11 mouse cellular contexts compared by ENCODE assay signal in the genomic region with DNA sequence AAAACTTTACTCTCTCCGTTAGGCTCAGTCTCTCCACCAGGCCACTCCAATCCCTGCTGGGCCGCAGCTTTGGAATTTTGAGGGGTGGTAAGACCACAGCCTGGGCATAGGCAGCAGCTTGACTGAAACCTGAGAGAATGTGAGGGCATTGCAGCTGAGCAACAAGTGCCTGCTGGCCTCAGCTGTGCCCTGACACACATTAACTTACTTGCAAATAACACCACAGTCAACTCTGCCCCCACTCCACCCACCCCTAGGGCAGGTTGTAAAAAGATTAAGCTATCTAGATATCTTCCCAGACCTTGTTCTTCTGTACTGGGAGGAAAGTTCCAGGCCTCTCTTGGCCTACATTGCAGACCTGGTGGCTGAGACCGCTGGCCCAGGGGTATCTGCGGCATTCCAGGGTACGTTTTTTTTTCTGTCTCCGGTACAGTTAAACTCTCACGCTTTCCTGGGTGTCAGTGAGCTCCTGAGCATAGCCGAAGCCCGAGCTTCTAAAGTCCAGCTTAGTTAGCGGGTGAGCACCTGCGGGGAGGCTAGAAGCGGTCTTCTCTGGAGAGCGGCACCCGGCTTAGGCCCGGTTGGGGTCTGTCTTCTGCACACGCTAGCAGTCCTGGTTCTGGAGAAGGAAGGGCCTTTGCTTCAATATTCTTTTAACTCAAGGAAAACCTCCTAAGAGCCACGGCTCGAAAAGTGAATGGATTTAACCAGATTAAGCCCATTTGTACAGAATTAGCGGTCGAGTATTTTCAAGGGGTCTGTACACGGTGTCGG. TPM values are rescaled to one million over a fixed set of nuclear protein-coding genes. Genes with fewer than 3 reads are reported as not detected.
A peak's percentile ranks its signal among the peaks of the same experiment; 100 is the strongest.
DNase-seq lines count a peak whose midpoint lies in the region; ATAC-seq and TF ChIP-seq lines count a peak whose summit lies in the region.
"Had no signal": no experiment of that assay in that cellular context is flagged by ENCODE, and none has a peak within 500 bp of the region (broad histone marks: within the 10 kb centered on the region; RNA-seq: fewer than 3 reads in every experiment).

No protein-coding gene starts in this region.

- H3K4me2 ChIP-seq in forebrain, embryonic 13.5 days, result peak overlapping the region; percentile 85
- H3K4me2 ChIP-seq in myocyte (ENCODE audit: low read depth), result no peak overlapping the region

- H3K9ac ChIP-seq in forebrain, embryonic 13.5 days, result peak overlapping the region; percentile 69

- peaks cover 69% of the 10 kb centered on the region for H3K4me1 ChIP-seq in forebrain, embryonic 13.5 days

- H3K27me3 ChIP-seq in forebrain, embryonic 13.5 days, result peaks cover 56% of the 10 kb centered on the region
- peaks cover 39% of the 10 kb centered on the region for H3K27me3 ChIP-seq in myocyte (ENCODE audit: control insufficient read depth, insufficient read depth, insufficient read length)

- H3ac ChIP-seq in myocyte (ENCODE audit: control insufficient read depth, insufficient read length), result no peak overlapping the region

- peak overlapping the region; percentile 47 for H3K4me3 ChIP-seq in forebrain, embryonic 13.5 days
- no peak overlapping the region for H3K4me3 ChIP-seq in myocyte

- ATAC-seq in forebrain, embryonic 13.5 days, result no peak

- peak; percentile 53 for DNase-seq in embryo, embryonic 10 days (ENCODE audit: low spot score)
- DNase-seq in kidney, adult 9 months, result peak; percentile 68
- no peak for DNase-seq in right cerebral cortex, adult 18-20 months
- DNase-seq in spleen, postnatal 10 days (ENCODE audit: low spot score in 2 of 2), result no peak
- no peak for DNase-seq in adrenal gland, postnatal 14 days
- DNase-seq: cerebellum, adult 11 months; heart, adult 18-20 months; layer of hippocampus, adult 9-11 months had no signal

- H3K36me3 ChIP-seq in forebrain, embryonic 13.5 days (ENCODE audit: poor library complexity, severe bottlenecking), result no peaks in the 10 kb centered on the region
- no peaks in the 10 kb centered on the region for H3K36me3 ChIP-seq in myocyte (ENCODE audit: control insufficient read depth, insufficient read depth)

- no peak for TF ChIP-seq POLR2A in myocyte (IDR thresholded peaks at IDR 0.05; ENCODE audit: insufficient read length, low read depth)

- H3K79me2 ChIP-seq in myocyte (ENCODE audit: control insufficient read depth, insufficient read depth), result no peaks in the 10 kb centered on the region

- H3K9me3 ChIP-seq in forebrain, embryonic 13.5 days (replicated peaks), result no peaks in the 10 kb centered on the region

- peak overlapping the region; percentile 94; the same call in 1 of the 2 replicates for H3K27ac ChIP-seq in forebrain, embryonic 13.5 days

- WGBS in forebrain, embryonic 13.5 days, result 6% methylated on average over 22 of the region's 22 CpGs

TF ChIP-seq in myocyte, 11 proteins besides CTCF, POLR2A, EP300 and RAD21:
- peak in 2 of 3 experiments; percentile 44 to 77 for TF ChIP-seq MYOD1 (IDR thresholded peaks at IDR 0.05; ENCODE audit: control insufficient read depth in 1 of 3, insufficient read length in 2 of 3, low read depth in 2 of 3)
- TF ChIP-seq TCF12 (IDR thresholded peaks at IDR 0.05; ENCODE audit: insufficient read depth, poor library complexity, severe bottlenecking), result no peak
- no peak for TF ChIP-seq USF1 (IDR thresholded peaks at IDR 0.05; ENCODE audit: low read depth)
- peak in 2 of 3 experiments; percentile 77 to 82 for TF ChIP-seq MYOG (IDR thresholded peaks at IDR 0.05; ENCODE audit: control insufficient read depth in 1 of 3, insufficient read depth in 1 of 3, insufficient read length in 2 of 3, low read depth in 2 of 3)

RNA-seq across cellular contexts. Expression of a gene that starts 1.8 kb away (rescaled TPM):
- 11.8 and 15.6 TPM in 2 replicates for polyA plus RNA-seq in forebrain, embryonic 13.5 days (2015; fragmentation: Nextera tagmentation; extraction: Ambion mirVana)
- polyA plus RNA-seq in myocyte (2012; fragmentation: generic; extraction: Trizol), result 0.12 TPM
- 0.63 and 1.1 TPM in 2 replicates for total RNA-seq in adrenal gland, postnatal 14 days (2021)
- total RNA-seq: heart, adult 18-20 months had no signal
- polyA plus RNA-seq: spleen, adult 2 months had no signal

Comparison
In these comparisons a context has a peak if more than half of its experiments do, and no peak if none do; other contexts are left out.
1. DNase-seq: peak in embryo, embryonic 10 days (single experiment) and kidney, adult 9 months (single experiment); none in right cerebral cortex, adult 18-20 months (single experiment), spleen, postnatal 10 days (0 of 2) and adrenal gland, postnatal 14 days (single experiment).
2. RNA of a gene that starts 1.8 kb away (polyA plus RNA-seq): 11.8 to 15.6 TPM in forebrain, embryonic 13.5 days; 0.12 TPM in myocyte (single experiment); every median in the first group is over 10 times any median in the second.